Mouse (Mus musculus): ENCODE data around the gene Yjefn3. TPM values are rescaled to one million over a fixed set of nuclear protein-coding genes. Genes with fewer than 3 reads are reported as not detected.

The Yjefn3 gene
- polyA plus RNA-seq, 2 experiments: 0.30 to 0.79 TPM

DNA sequence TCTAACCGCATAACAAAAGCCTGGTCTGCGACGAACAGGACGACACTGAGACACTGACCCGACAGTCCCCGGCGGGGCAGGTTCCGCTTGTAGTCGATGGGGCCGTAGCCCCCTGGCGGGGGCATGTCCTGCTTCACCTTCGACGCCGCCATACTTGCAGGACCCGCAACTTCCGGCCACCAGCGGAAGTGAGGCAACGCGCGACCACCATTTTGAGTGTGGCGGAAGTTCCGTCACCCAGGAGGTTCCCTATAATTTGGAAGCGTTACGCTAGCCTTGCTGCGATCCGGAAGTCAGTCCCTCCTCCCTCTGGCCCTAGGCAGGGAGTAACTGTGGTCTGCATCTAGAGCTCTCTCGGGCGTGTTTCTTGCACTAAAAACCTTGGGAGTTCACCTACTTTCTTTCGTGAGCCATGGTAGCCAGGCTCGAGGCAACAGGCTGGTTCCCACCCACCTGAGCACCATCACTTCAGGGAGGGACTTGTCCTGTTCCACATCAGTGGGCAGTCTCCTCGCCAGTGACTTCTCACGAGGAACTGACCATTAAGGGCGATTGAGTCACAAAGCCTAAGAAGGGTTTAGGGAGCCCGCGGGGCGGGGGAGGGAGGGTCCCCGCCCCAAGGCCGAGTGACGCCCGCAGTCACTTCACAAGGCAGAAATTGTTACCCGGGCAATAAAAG is 889 bp downstream of the Yjefn3 start:
- no peaks in the 10 kb centered on the region for H3K9me3 ChIP-seq (ENCODE audit: control insufficient read depth, low read length)

DNA sequence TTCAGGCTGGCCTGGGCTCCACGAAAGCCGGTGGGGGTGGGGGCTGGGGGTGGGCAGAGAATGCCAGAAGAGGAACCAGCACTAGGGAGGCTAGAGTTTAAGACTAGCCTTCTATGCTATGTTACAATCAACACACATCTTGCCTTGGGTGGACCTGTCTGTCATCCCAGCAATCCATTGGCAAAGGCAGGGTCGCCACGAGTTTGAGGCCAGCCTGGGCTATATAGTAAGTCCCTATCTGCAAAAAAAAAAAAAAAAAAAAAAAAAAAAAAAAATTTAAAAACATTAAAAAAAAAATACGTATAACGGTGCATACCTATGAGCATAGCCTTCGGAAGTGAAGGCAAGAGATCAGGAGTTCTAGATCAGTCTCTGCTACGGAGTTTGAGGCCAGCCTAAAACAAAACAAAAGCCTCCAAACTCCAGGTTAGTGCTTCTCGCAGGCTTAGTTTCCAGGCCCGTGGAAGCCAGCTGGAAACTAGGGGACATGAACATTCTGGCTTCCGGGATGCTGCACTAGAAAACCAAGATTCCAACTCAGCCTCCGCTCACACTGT is 1.5 kb downstream of the Yjefn3 start:
- ATAC-seq (ENCODE audit: insufficient read depth): no peak
- Histone ChIP-seq H3K4me2 (ENCODE audit: low read depth) (peak overlapping the region; percentile 100), H3K9ac (replicated peaks) (peak overlapping the region; percentile 96), H3K36me3 (replicated peaks; ENCODE audit: control insufficient read depth, insufficient read depth, low read depth) (no peaks in the 10 kb centered on the region; the same call in 1 of the 2 replicates), H3K9me3 (ENCODE audit: control insufficient read depth, low read length) (no peaks in the 10 kb centered on the region), H3K27ac (peak overlapping the region; percentile 95), H3K4me3 (ENCODE audit: insufficient read depth in 1 of 2, low read depth in 2 of 2, low read length in 2 of 2) (peak overlapping the region; percentile 77 to 97), H3K4me1 (replicated peaks; ENCODE audit: control insufficient read depth in 2 of 2, insufficient read depth in 2 of 2, low read length in 1 of 2) (peaks cover 10 to 16% of the 10 kb centered on the region in 2 experiments), H3K27me3 (ENCODE audit: control insufficient read depth, insufficient read depth, low read length) (no peaks in the 10 kb centered on the region)
- no peak for TF ChIP-seq EP300 (IDR thresholded peaks at IDR 0.05; ENCODE audit: low read depth)
- TF ChIP-seq CTCF (IDR thresholded peaks at IDR 0.05; ENCODE audit: low read depth): no peak
- no peak for DNase-seq (ENCODE audit: low read depth in 3 of 3, low spot score in 3 of 3)
- 6% methylated on average over 12 of the region's 12 CpGs for WGBS (ENCODE audit: insufficient replicate concordance)

More for the DNA sequence above, 889 bp downstream of the Yjefn3 start:
- Histone ChIP-seq H3K4me1 (replicated peaks; ENCODE audit: control insufficient read depth in 2 of 2, insufficient read depth in 2 of 2, low read length in 1 of 2) (peaks cover 10 to 16% of the 10 kb centered on the region in 2 experiments), H3K4me3 (ENCODE audit: insufficient read depth in 1 of 2, low read depth in 2 of 2, low read length in 2 of 2) (peak overlapping the region; percentile 77 to 97), H3K36me3 (replicated peaks; ENCODE audit: control insufficient read depth, insufficient read depth, low read depth) (no peaks in the 10 kb centered on the region; the same call in 1 of the 2 replicates), H3K4me2 (ENCODE audit: low read depth) (peak overlapping the region; percentile 100), H3K27me3 (ENCODE audit: control insufficient read depth, insufficient read depth, low read length) (no peaks in the 10 kb centered on the region), H3K9ac (replicated peaks) (peak overlapping the region; percentile 96), H3K27ac (peak overlapping the region; percentile 95)
- WGBS (ENCODE audit: insufficient replicate concordance): under 1% methylated on average over 41 of the region's 41 CpGs
- no peak for TF ChIP-seq EP300 (IDR thresholded peaks at IDR 0.05; ENCODE audit: low read depth)
- TF ChIP-seq CTCF (IDR thresholded peaks at IDR 0.05; ENCODE audit: low read depth): peak; percentile 85
- DNase-seq (ENCODE audit: low read depth in 3 of 3, low spot score in 3 of 3): peak; percentile 92 to 95 (median 92)
- ATAC-seq (ENCODE audit: insufficient read depth): peak; percentile 69

DNA sequence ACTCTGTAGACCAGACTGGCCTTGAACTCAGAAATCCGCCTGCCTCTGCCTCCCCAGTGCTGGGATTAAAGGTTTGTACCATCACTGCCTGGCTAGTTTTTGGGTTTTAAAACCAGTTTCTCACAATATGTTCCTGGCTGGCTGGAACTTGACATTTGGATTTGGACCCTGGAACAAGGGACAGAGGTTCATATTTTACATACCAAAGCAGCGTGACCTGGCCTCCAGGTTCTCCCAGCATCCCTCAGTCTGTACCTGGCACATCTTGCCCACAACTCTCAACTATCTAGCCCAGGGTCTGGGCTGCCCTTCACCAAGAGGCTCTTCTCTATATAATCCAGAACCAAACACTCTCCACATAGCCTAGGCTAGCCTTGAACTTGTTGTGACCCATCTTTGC is 2.6 kb downstream of the Yjefn3 start:
- Histone ChIP-seq H3K4me1 (replicated peaks; ENCODE audit: control insufficient read depth in 2 of 2, insufficient read depth in 2 of 2, low read length in 1 of 2) (peaks cover 10 to 16% of the 10 kb centered on the region in 2 experiments), H3K36me3 (replicated peaks; ENCODE audit: control insufficient read depth, insufficient read depth, low read depth) (no peaks in the 10 kb centered on the region; the same call in 1 of the 2 replicates), H3K4me2 (ENCODE audit: low read depth) (peak overlapping the region; percentile 100), H3K27me3 (ENCODE audit: control insufficient read depth, insufficient read depth, low read length) (no peaks in the 10 kb centered on the region), H3K9ac (replicated peaks) (no peak overlapping the region), H3K4me3 (ENCODE audit: insufficient read depth in 1 of 2, low read depth in 2 of 2, low read length in 2 of 2) (no peak overlapping the region; a peak in 1 of 4 replicates), H3K27ac (no peak overlapping the region), H3K9me3 (ENCODE audit: control insufficient read depth, low read length) (no peaks in the 10 kb centered on the region)
- TF ChIP-seq EP300 (IDR thresholded peaks at IDR 0.05; ENCODE audit: low read depth) (no peak), CTCF (IDR thresholded peaks at IDR 0.05; ENCODE audit: low read depth) (no peak)
- DNase-seq (ENCODE audit: low read depth in 3 of 3, low spot score in 3 of 3): no peak
- WGBS (ENCODE audit: insufficient replicate concordance): 84% methylated on average over 2 of the region's 2 CpGs
- ATAC-seq (ENCODE audit: insufficient read depth): no peak

DNA sequence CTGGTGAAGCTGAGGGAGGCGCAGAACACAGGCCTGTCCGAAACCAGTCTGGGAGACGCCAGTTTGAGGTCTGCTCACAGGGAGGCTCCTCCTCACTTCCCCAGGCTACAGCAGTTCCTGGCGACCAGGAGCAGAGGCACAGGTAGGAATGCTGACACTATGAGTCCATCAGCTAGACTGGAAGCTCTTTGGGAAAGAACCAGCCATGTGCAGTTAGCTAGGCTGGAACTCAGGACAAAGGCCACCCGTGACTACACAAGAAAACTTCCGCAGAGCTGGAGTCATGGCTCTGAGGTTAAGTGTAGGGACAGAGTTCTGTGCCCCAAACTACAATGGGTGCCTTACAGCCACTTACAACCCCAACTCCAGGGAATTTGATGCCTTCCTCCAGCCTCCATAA is 4.7 kb downstream of the Yjefn3 start:
- Histone ChIP-seq H3K9ac (replicated peaks) (no peak overlapping the region), H3K27ac (no peak overlapping the region), H3K9me3 (ENCODE audit: control insufficient read depth, low read length) (no peaks in the 10 kb centered on the region), H3K36me3 (replicated peaks; ENCODE audit: control insufficient read depth, insufficient read depth, low read depth) (peaks cover 10% of the 10 kb centered on the region), H3K4me3 (ENCODE audit: insufficient read depth in 1 of 2, low read depth in 2 of 2, low read length in 2 of 2) (no peak overlapping the region), H3K4me2 (ENCODE audit: low read depth) (no peak overlapping the region), H3K4me1 (replicated peaks; ENCODE audit: control insufficient read depth in 2 of 2, insufficient read depth in 2 of 2, low read length in 1 of 2) (peaks cover 5 to 12% of the 10 kb centered on the region in 2 experiments), H3K27me3 (ENCODE audit: control insufficient read depth, insufficient read depth, low read length) (no peaks in the 10 kb centered on the region)
- WGBS (ENCODE audit: insufficient replicate concordance): 74% methylated on average over 6 of the region's 6 CpGs
- DNase-seq (ENCODE audit: low read depth in 3 of 3, low spot score in 3 of 3): no peak
- TF ChIP-seq CTCF (IDR thresholded peaks at IDR 0.05; ENCODE audit: low read depth) (no peak), EP300 (IDR thresholded peaks at IDR 0.05; ENCODE audit: low read depth) (no peak)
- ATAC-seq (ENCODE audit: insufficient read depth): no peak

DNA sequence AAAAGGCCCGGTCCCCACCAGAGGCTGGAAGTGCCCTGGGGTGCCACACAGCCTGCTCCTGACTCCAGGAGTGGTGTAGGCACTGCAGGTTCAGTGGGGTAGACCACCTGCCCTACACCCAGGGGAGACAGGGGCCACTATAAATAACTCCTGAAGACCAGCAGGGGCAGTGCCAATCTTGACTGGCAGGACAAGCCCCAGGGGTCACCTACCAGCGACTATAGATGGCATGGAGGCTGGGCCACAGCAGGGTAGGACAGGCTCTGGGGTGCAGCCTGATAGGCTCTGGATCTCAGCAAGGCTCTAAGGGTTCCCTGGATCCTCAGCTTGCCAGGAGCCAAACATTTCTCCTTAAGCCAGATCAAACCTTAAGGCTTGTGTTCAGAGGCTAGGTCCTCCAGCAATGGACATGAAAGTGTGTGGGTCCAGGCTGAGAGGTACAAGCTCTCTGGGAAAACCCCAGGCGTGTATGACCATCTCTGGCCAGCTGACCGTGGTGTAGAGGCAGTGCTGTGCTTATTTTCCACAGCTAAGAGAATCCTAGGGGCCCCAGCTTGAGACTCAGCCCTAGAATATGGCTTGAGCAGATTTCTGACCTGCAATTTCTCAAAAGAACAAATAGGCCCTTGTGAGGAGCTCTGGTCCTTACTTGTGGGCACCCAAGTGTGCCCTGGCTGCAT is 6.6 kb downstream of the Yjefn3 start:
- H3K27me3 ChIP-seq (ENCODE audit: control insufficient read depth, insufficient read depth, low read length): peaks cover under 1% of the 10 kb centered on the region
- ATAC-seq (ENCODE audit: insufficient read depth) (no peak), DNase-seq (ENCODE audit: low read depth in 3 of 3, low spot score in 3 of 3) (no peak)
- WGBS (ENCODE audit: insufficient replicate concordance): 75% methylated on average over 4 of the region's 4 CpGs
- no peak overlapping the region for H3K4me2 ChIP-seq (ENCODE audit: low read depth)
- H3K4me3 ChIP-seq (ENCODE audit: insufficient read depth in 1 of 2, low read depth in 2 of 2, low read length in 2 of 2): no peak overlapping the region
- no peak overlapping the region for H3K9ac ChIP-seq (replicated peaks)
- TF ChIP-seq CTCF (IDR thresholded peaks at IDR 0.05; ENCODE audit: low read depth) (no peak), EP300 (IDR thresholded peaks at IDR 0.05; ENCODE audit: low read depth) (no peak)
- H3K36me3 ChIP-seq (replicated peaks; ENCODE audit: control insufficient read depth, insufficient read depth, low read depth): peaks cover 10% of the 10 kb centered on the region
- no peaks in the 10 kb centered on the region for H3K9me3 ChIP-seq (ENCODE audit: control insufficient read depth, low read length)
- H3K27ac ChIP-seq: no peak overlapping the region
- H3K4me1 ChIP-seq (replicated peaks; ENCODE audit: control insufficient read depth in 2 of 2, insufficient read depth in 2 of 2, low read length in 1 of 2): peaks cover 5 to 12% of the 10 kb centered on the region in 2 experiments
